Mouse (Mus musculus) midbrain, embryonic 12.5 days (tissue): ENCODE data around the gene Gm11037. TPM values are rescaled to one million over a fixed set of nuclear protein-coding genes. Genes with fewer than 3 reads are reported as not detected.

Experiments used
- ATAC-seq: fragments of 200-750 bp; cut with Nextera tagmentation; 2 replicates; pipeline ENCODE4 v1.8.0; 2017; ENCODE audit warnings: low read depth, moderate TSS enrichment, moderate library complexity; ENCODE audit not compliant: low FRiP score
- H3K27ac ChIP-seq: fragments of 300-500 bp; sonication (generic); replicated peaks from 2 replicates; pipeline ENCODE4 v1.5.1; 2016; ENCODE audit warnings: mild to moderate bottlenecking
- H3K27me3 ChIP-seq: fragments of 300-500 bp; sonication (generic); 2 replicates; pipeline ENCODE4 v1.6.1; 2016; ENCODE audit warnings: mild to moderate bottlenecking
- H3K36me3 ChIP-seq: fragments of 300-500 bp; sonication (generic); 2 replicates; pipeline ENCODE4 v1.6.1; 2016
- H3K4me1 ChIP-seq: fragments of 300-500 bp; sonication (generic); 2 replicates; pipeline ENCODE4 v1.6.1; 2016
- H3K4me2 ChIP-seq: fragments of 300-500 bp; sonication (generic); replicated peaks from 2 replicates; pipeline ENCODE4 v1.6.1; 2016; ENCODE audit warnings: mild to moderate bottlenecking, moderate library complexity
- H3K4me3 ChIP-seq: fragments of 300-500 bp; sonication (generic); 2 replicates; pipeline ENCODE4 v1.5.1; 2016; ENCODE audit warnings: mild to moderate bottlenecking
- H3K9ac ChIP-seq: fragments of 300-500 bp; sonication (generic); replicated peaks from 2 replicates; pipeline ENCODE4 v1.6.1; 2016; ENCODE audit warnings: mild to moderate bottlenecking, moderate library complexity
- H3K9me3 ChIP-seq: fragments of 300-500 bp; sonication (generic); 2 replicates; pipeline ENCODE4 v1.6.1; 2016; ENCODE audit warnings: mild to moderate bottlenecking
- WGBS: fragments of 180-500 bp; shearing (Covaris S2); methylation state at CpG from one replicate; pipeline ENCODE4 v1.1.7; 2016; 5-methylcytosine and 5-hydroxymethylcytosine counted together
- polyA plus RNA-seq: library from polyadenylated mRNA; unstranded; fragments of >200 nt; fragmentation: Nextera tagmentation; extraction: Ambion mirVana; gene quantifications from 2 replicates; pipeline ENCODE4 v1.2.1, GENCODE M21; 2016

The Gm11037 gene
- polyA plus RNA-seq, 1 experiment from 2014 or later, result not detected

DNA sequence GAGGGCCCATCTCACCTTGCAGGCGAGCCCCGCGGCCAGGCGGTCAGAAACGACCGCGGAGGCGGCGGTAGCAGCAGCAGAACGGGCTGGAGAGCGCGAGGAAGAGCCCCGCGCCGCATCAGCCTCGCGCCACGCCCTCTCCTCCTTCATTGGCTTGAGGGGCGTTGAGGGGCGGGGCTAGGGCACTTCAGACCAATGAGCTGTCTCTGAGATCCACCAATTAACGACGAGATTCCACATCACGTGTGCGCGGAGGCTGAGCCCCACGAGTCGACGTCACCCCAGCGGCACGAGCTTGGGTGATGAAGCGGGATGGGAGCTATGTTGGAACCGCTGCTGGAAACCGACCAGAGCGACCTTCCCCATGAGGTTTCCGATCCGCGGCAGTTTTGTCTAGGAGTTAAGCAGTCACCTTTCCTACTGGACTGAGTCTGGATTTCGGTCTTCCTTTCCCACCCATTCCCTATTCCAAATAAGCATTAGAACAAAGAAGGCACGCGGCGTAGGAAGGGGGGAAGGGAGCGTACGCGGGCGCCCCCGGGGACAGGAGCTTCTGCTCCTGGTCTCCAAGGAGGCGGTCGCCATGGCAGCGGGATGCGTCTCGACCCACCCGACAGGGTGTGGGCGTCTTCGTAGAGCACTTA lies 26.8 kb downstream of the Gm11037 start, which contains the start of gene 1700037H04Rik:
Gene 1700037H04Rik, minus strand, starts transcription at position 144 of the 644 bp plus-strand sequence.
- peak within 1 kb of the TSS; percentile 84 for H3K9ac ChIP-seq
- no peaks in the 10 kb centered on the region; the same call in 1 of the 2 replicates for H3K27me3 ChIP-seq
- peak within 1 kb of the TSS; percentile 93 for H3K4me2 ChIP-seq
- WGBS, result under 1% methylated on average over 54 of the region's 54 CpGs
- ATAC-seq, result peak; percentile 97
- peak within 1 kb of the TSS; percentile 79 for H3K4me3 ChIP-seq
- 0 out of 2 replicates have a peak, but pooled peaks cover 6% of the 10 kb centered on the region for H3K36me3 ChIP-seq
- no peaks in the 10 kb centered on the region for H3K9me3 ChIP-seq
- peak within 1 kb of the TSS; percentile 96 for H3K27ac ChIP-seq
- H3K4me1 ChIP-seq, result peaks cover 31% of the 10 kb centered on the region

DNA sequence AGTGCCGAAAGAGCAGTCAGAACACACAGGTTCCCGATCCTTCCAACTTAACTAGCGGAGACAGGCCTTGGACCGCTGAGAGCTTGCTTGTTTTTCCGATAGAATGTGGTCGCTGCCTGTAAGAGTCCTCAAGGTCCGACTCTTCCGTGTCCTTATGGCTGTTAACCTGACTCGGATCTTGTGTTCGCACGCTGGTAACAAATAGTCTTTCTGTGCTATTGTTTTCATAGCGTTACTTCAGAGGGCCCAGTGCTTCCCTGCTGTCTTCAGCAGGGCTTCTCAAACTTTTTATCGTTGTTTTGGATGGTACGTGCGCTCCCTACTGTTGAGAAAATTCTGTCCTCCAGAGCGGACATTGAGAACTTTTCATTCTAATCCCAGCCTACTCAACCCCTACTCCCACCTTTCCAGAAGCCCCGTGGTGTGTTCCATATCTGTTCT lies 27.4 kb downstream of the Gm11037 start:
- Histone ChIP-seq H3K27me3 (no peaks in the 10 kb centered on the region; the same call in 1 of the 2 replicates), H3K4me2 (peak overlapping the region; percentile 93), H3K9ac (peak overlapping the region; percentile 76), H3K4me3 (peak overlapping the region; percentile 79), H3K27ac (peak overlapping the region; percentile 96), H3K4me1 (peaks cover 31% of the 10 kb centered on the region), H3K36me3 (no peaks in the 10 kb centered on the region), H3K9me3 (no peaks in the 10 kb centered on the region)
- no peak; the same call in 1 of the 2 replicates for ATAC-seq
- WGBS, result under 1% methylated on average over 17 of the region's 17 CpGs

DNA sequence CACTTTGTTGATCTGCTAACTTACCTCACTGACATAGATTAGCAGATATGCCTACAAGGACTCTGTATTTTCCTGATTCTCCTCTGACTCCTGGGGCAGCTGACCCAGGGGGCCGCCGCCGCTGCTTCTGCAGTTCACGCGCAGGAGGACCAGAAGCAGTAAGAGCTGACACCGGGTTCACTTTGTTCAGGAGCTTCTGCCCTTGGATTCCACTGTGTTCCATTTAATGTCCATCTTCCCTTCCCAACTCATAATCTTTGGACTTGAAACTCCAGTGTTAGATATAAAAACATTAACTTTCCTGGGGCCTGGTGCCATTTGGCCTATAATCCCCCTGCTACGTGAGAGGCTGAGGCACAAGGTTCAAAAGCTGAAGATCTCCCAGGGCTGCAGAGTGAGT lies 30.6 kb downstream of the Gm11037 start:
- no peak overlapping the region for H3K27ac ChIP-seq
- no peak overlapping the region for H3K9ac ChIP-seq
- WGBS, result 75% methylated on average over 7 of the region's 7 CpGs
- H3K36me3 ChIP-seq, result no peaks in the 10 kb centered on the region
- H3K4me3 ChIP-seq, result no peak overlapping the region
- no peak overlapping the region for H3K4me2 ChIP-seq
- H3K4me1 ChIP-seq, result peaks cover 10% of the 10 kb centered on the region
- no peaks in the 10 kb centered on the region; the same call in 1 of the 2 replicates for H3K27me3 ChIP-seq
- no peak for ATAC-seq
- H3K9me3 ChIP-seq, result no peaks in the 10 kb centered on the region

DNA sequence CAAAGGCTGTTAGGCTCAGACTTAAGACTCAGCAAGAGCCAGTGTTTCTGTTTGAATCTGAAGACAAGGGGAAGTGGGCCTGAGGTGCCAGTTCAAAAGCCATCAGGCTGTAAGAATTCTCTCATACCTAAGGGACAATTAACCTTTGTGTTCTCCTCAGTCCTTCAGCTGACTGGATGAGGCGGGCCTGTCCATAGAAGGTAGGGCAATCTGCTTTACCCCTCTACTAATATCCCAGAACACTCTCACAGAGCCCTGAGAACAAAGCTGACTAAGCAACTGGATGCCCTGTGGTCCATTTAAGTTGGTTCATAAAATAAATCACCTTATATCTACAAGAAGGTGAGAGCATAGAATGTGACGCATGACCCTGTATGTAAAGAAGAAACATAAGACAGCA lies 32.9 kb downstream of the Gm11037 start:
- no peaks in the 10 kb centered on the region for H3K9me3 ChIP-seq
- H3K4me3 ChIP-seq, result no peak overlapping the region
- no peak for ATAC-seq
- no peak overlapping the region for H3K4me2 ChIP-seq
- no peak overlapping the region for H3K27ac ChIP-seq
- H3K27me3 ChIP-seq, result peaks cover 10% of the 10 kb centered on the region
- peaks cover 3% of the 10 kb centered on the region for H3K4me1 ChIP-seq
- WGBS, result 90% methylated on average over 2 of the region's 2 CpGs
- no peak overlapping the region for H3K9ac ChIP-seq
- no peaks in the 10 kb centered on the region for H3K36me3 ChIP-seq

DNA sequence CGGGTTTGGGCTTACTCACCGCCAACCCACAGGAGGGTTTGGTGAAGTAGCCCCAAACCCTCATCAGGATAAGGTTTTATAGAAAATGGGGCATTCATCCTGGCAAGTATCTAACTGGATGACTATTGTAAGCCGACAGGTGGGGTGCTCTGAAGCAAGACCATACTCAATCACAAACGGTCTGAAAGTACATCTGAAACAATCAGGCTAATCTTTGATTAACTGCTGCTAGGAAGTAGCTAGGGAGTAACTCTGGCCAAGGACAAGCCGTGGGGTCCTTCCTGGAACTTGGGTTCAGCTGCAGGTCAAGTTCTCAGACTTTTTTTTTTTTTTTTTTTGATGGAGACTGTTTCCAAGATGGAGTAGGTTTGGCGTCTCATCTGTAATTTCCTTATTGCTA lies 34.7 kb downstream of the Gm11037 start:
- H3K9me3 ChIP-seq, result no peaks in the 10 kb centered on the region
- H3K4me2 ChIP-seq, result no peak overlapping the region
- no peak overlapping the region for H3K9ac ChIP-seq
- H3K4me3 ChIP-seq, result no peak overlapping the region
- peaks cover 28% of the 10 kb centered on the region for H3K27me3 ChIP-seq
- 89% methylated on average over 6 of the region's 6 CpGs for WGBS
- no peak for ATAC-seq
- H3K4me1 ChIP-seq, result peaks cover 10% of the 10 kb centered on the region
- H3K36me3 ChIP-seq, result no peaks in the 10 kb centered on the region
- no peak overlapping the region for H3K27ac ChIP-seq

DNA sequence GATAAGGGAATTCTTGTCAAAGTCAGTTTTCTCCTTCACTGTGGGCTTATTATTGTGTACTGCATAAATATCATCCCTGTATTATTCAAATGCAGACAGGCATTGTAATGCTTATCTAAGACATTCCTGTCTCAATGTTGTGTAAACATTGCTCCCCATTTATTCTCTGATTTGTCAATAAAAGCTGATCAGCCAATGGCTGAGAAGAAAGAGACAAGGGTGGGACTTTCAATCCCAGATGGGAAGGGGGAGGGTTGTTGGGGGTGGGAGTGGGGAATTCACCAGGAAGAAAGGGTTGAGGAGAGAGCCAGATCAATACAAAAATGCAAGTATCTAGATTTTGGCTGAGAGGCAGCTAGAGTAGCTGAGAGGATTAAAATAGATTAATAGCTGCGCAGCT lies 35.6 kb downstream of the Gm11037 start:
- no peak overlapping the region for H3K9ac ChIP-seq
- H3K9me3 ChIP-seq, result no peaks in the 10 kb centered on the region
- H3K4me2 ChIP-seq, result no peak overlapping the region
- H3K27me3 ChIP-seq, result peaks cover 36% of the 10 kb centered on the region
- no peak overlapping the region for H3K4me3 ChIP-seq
- peaks cover 14% of the 10 kb centered on the region for H3K4me1 ChIP-seq
- H3K27ac ChIP-seq, result no peak overlapping the region
- no peaks in the 10 kb centered on the region for H3K36me3 ChIP-seq
- ATAC-seq, result no peak
- WGBS, result 52% methylated on average over 1 of the region's 1 CpGs

DNA sequence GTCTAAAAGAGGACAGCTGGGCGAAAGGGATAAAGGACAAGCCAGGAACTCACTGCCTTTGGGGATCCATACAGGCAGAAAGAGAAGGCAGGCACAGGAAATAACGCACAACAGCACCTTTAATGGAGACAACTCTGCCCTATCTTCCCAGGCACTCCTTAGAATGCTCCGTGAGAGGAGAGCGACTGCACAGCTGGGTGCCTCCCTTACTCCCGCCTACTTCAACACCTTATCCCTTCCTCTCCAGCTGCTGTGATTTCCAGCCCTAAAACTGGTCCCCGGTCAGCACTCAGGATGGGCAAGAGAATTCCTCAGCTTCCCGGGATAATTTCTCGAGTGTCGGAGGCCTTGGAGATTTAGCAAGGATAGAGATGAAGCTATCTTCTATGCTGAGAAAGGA lies 37.6 kb downstream of the Gm11037 start:
- Histone ChIP-seq H3K4me3 (peak overlapping the region; percentile 20; the same call in 1 of the 2 replicates), H3K27ac (no peak overlapping the region), H3K9me3 (no peaks in the 10 kb centered on the region), H3K27me3 (peaks cover 38% of the 10 kb centered on the region), H3K4me1 (peaks cover 25% of the 10 kb centered on the region), H3K36me3 (0 out of 2 replicates have a peak, but pooled peaks cover 3% of the 10 kb centered on the region), H3K9ac (no peak overlapping the region), H3K4me2 (no peak overlapping the region)
- ATAC-seq, result no peak
- 15% methylated on average over 9 of the region's 9 CpGs for WGBS

DNA sequence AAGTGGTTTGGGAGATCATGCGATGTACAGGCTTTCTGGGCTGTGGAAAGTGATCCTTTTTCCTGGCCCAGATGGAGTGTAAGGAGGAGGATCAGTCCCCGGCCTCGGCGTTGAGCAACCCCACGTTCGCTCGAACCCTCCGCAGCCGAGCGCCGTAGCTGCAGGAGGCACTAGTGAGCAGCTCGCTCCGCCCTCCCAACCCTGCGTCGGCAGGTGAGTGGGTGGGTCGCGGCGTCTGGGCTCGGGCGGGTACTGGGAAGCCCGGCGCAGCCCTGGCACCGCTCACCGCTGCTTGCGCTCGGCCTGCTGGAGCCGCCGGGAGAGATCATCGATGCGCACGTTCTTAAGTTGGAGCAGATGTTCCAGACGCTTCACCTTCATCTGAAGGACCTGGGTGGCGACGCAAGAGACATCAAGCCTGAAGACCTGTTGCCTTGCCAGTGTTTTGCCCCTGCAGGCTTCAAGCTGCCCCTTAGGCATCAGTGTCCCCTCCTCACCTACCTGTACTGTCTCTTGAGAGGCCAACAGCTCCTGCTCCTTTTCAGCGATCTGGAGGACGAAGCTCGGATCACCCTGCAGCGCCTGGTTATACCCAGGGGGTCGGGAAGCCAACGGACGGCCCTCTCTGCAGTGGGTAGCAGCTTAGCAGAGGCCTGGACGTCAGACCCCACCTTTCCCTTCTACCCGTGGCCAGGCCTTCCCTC lies 38.3 kb downstream of the Gm11037 start:
- 4% methylated on average over 43 of the region's 43 CpGs for WGBS
- H3K4me1 ChIP-seq, result peaks cover 31% of the 10 kb centered on the region
- no peaks in the 10 kb centered on the region for H3K9me3 ChIP-seq
- 0 out of 2 replicates have a peak overlapping the region, but pooled peaks have one; percentile 25 for H3K9ac ChIP-seq
- ATAC-seq, result no peak
- H3K27me3 ChIP-seq, result peaks cover 38% of the 10 kb centered on the region
- no peak overlapping the region for H3K27ac ChIP-seq
- H3K4me2 ChIP-seq, result peak overlapping the region; percentile 36
- 0 out of 2 replicates have a peak, but pooled peaks cover 9% of the 10 kb centered on the region for H3K36me3 ChIP-seq
- H3K4me3 ChIP-seq, result peak overlapping the region; percentile 20

DNA sequence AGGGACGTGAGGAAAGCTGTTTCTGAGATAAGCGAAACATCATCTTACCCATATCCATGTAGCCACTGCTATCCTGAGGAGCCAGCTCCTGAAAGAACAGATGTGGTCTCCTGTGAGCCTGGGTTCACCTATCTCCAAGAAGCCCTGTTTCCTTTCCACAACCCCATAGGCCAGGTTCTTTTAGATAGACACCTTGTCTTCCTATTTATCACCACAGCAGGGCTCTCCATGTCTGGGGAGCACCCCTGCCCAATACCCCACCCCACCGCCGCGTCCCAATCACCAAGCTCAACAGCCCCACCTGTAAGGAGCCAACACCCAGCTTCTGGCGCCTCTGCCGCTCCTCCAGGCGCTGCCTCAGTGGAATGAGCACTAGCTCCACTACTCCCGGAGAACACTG lies 39.0 kb downstream of the Gm11037 start:
- H3K4me3 ChIP-seq, result no peak overlapping the region
- H3K4me1 ChIP-seq, result peaks cover 39% of the 10 kb centered on the region
- no peak overlapping the region for H3K27ac ChIP-seq
- peaks cover 12% of the 10 kb centered on the region; the same call in 1 of the 2 replicates for H3K36me3 ChIP-seq
- H3K9me3 ChIP-seq, result no peaks in the 10 kb centered on the region
- WGBS, result 47% methylated on average over 9 of the region's 9 CpGs
- no peak overlapping the region for H3K4me2 ChIP-seq
- no peak overlapping the region for H3K9ac ChIP-seq
- no peak for ATAC-seq
- peaks cover 38% of the 10 kb centered on the region for H3K27me3 ChIP-seq

DNA sequence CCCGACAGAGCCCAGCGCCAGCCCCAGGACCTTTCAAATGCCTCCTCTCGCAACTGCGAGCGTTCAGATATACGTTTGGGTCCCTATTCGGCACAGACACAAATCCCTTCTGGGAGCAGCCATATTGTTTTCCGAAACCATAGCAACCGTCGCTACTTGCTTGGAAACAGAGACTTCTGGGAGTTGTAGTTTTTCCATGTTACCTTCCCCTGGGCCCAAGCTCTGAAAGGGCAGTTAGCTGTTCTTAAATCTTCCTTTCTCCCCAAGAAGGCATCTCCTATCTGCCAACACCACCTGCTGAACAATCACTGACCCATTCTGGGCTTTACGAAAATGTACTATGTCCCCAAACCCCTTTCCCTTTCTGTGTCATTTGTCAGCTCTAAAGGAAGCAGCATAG lies 41.4 kb downstream of the Gm11037 start:
- H3K27ac ChIP-seq, result 0 out of 2 replicates have a peak overlapping the region, but pooled peaks have one; percentile 30
- WGBS, result 6% methylated on average over 11 of the region's 11 CpGs

DNA sequence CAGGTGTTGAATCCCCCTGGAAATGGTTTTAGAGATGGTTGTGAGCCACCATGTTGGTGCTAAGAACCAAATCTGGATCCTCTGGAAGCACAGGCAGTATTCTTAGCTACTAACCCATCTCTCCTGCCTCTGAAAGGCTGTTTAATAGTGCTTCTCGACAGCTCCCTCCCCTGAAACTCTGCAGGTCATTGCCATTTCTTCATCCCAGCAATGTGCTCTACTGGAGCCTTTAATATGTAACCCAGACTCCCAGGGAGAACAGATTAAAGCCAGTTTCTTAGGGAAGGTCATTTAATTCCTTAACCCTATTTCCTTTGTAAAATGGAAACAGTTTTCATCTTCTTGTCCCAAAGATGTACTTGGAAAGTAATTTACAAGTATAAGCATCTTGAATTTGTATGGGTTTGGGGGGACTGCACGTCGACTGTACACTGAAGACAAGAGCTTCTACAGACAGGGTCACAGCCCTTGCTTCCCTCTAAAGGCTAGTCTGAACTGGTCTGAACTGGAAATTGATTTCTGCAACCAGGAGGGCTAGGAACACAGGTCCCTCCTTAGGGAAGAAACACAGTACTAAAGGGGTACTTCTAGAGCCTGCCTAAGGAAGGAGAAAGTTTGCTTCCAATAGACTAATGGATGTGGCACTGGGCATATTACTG lies 42.1 kb downstream of the Gm11037 start:
- no peak for ATAC-seq
- Histone ChIP-seq H3K36me3 (peaks cover 18% of the 10 kb centered on the region), H3K4me1 (peaks cover 59% of the 10 kb centered on the region), H3K27ac (0 out of 2 replicates have a peak overlapping the region, but pooled peaks have one; percentile 30), H3K9me3 (no peaks in the 10 kb centered on the region), H3K27me3 (peaks cover 36% of the 10 kb centered on the region), H3K9ac (no peak overlapping the region), H3K4me3 (no peak overlapping the region), H3K4me2 (no peak overlapping the region; the same call in 1 of the 2 replicates)
- WGBS, result 76% methylated on average over 3 of the region's 3 CpGs

More for the DNA sequence above, 41.4 kb downstream of the Gm11037 start:
- H3K9me3 ChIP-seq, result no peaks in the 10 kb centered on the region
- peak overlapping the region; percentile 73 for H3K4me2 ChIP-seq
- peak; percentile 57 for ATAC-seq
- peak overlapping the region; percentile 32; the same call in 1 of the 2 replicates for H3K9ac ChIP-seq
- peaks cover 59% of the 10 kb centered on the region for H3K4me1 ChIP-seq
- H3K4me3 ChIP-seq, result peak overlapping the region; percentile 41
- H3K27me3 ChIP-seq, result peaks cover 38% of the 10 kb centered on the region
- H3K36me3 ChIP-seq, result peaks cover 18% of the 10 kb centered on the region
